Mouse (Mus musculus): ENCODE measurements around the gene Nfib. TPM values are rescaled to one million over a fixed set of nuclear protein-coding genes. Genes with fewer than 3 reads are reported as not detected.

The Nfib gene
- polyA plus RNA-seq, 1 experiment from 2014 or later, result 263 TPM

GRCm38 (mm10) chr4:82541894-82542510, 163.5 kb downstream of the Nfib start:
- Histone ChIP-seq H3K27me3 (replicated peaks; ENCODE audit: control insufficient read depth, insufficient read depth, low read length) (no peaks in the 10 kb centered on the region), H3K4me1 (replicated peaks; ENCODE audit: control insufficient read depth, insufficient read depth, low read length) (peaks cover 53% of the 10 kb centered on the region), H3K9ac (replicated peaks; ENCODE audit: low read depth, low read length) (peak overlapping the region; percentile 35; the same call in 1 of the 2 replicates), H3K36me3 (ENCODE audit: control insufficient read depth, insufficient read depth) (no peaks in the 10 kb centered on the region), H3K4me3 (replicated peaks; ENCODE audit: low read length) (no peak overlapping the region), H3K9me3 (ENCODE audit: control insufficient read depth, low read length) (no peaks in the 10 kb centered on the region), H3K27ac (ENCODE audit: low read length) (peak overlapping the region; percentile 84), H3K4me2 (ENCODE audit: low read length) (peak overlapping the region; percentile 34)
- 24% methylated on average over 7 of the region's 7 CpGs for WGBS
- peak; percentile 75 for ATAC-seq

DNA sequence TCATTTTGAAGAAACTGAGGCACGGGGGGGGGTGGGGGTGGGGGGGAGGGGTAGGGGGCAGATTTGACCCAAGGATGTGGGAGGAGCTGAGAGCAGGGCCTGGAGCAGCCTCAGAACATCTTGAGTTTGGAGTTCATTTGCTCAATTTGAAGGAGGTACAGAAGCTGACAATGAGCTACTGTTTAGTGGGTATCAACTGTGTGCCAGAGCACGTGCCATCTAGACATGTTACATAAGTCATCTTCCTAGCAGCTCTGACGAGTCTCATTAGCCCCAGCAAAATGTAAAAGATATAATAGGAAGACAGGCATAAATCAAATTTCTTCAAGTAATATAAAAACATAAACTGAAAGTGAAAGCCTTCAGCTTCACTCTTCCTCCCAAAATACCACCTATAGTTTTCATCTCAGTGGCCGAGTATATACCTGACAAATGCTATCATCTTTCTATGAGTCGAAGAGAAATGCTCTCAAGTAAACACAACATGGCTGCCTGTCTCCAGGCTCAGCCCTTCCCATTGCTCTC, 165.0 kb downstream of the Nfib start:
- no peak for ATAC-seq
- H3K36me3 ChIP-seq (ENCODE audit: control insufficient read depth, insufficient read depth), result no peaks in the 10 kb centered on the region
- H3K4me1 ChIP-seq (replicated peaks; ENCODE audit: control insufficient read depth, insufficient read depth, low read length), result peaks cover 68% of the 10 kb centered on the region
- peak overlapping the region; percentile 88 for H3K27ac ChIP-seq (ENCODE audit: low read length)
- no peaks in the 10 kb centered on the region for H3K9me3 ChIP-seq (ENCODE audit: control insufficient read depth, low read length)
- no peak overlapping the region for H3K9ac ChIP-seq (replicated peaks; ENCODE audit: low read depth, low read length)
- H3K4me3 ChIP-seq (replicated peaks; ENCODE audit: low read length), result peak overlapping the region; percentile 29; the same call in 1 of the 2 replicates
- WGBS, result 48% methylated on average over 5 of the region's 5 CpGs
- H3K27me3 ChIP-seq (replicated peaks; ENCODE audit: control insufficient read depth, insufficient read depth, low read length), result 0 out of 2 replicates have a peak, but pooled peaks cover 2% of the 10 kb centered on the region
- H3K4me2 ChIP-seq (ENCODE audit: low read length), result peak overlapping the region; percentile 83

DNA sequence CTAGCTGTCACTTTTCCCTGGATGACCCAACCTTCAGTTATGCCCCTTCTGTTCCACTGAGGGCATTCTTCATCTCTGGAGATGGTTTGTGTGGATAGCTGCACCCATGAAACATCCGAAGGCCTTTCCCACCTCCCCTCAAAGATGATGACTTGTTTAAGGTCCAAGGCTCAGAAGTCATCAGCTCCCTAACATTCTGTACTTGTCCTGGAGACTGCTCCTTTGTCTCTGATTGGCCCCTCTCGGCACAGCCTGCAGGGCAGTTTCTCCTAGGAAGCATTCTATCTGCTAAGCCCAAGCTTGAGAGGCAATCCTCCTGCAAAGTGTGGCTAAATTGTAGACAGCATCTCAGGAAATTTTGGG, 165.5 kb downstream of the Nfib start:
- Histone ChIP-seq H3K4me1 (replicated peaks; ENCODE audit: control insufficient read depth, insufficient read depth, low read length) (peaks cover 68% of the 10 kb centered on the region), H3K9me3 (ENCODE audit: control insufficient read depth, low read length) (no peaks in the 10 kb centered on the region), H3K4me3 (replicated peaks; ENCODE audit: low read length) (peak overlapping the region; percentile 29), H3K27me3 (replicated peaks; ENCODE audit: control insufficient read depth, insufficient read depth, low read length) (0 out of 2 replicates have a peak, but pooled peaks cover 2% of the 10 kb centered on the region), H3K27ac (ENCODE audit: low read length) (peak overlapping the region; percentile 88), H3K9ac (replicated peaks; ENCODE audit: low read depth, low read length) (peak overlapping the region; percentile 78), H3K36me3 (ENCODE audit: control insufficient read depth, insufficient read depth) (no peaks in the 10 kb centered on the region), H3K4me2 (ENCODE audit: low read length) (peak overlapping the region; percentile 83)
- 38% methylated on average over 2 of the region's 2 CpGs for WGBS
- no peak for ATAC-seq

- Histone ChIP-seq H3K4me3 (replicated peaks; ENCODE audit: low read length) (peak overlapping the region; percentile 29), H3K36me3 (ENCODE audit: control insufficient read depth, insufficient read depth) (no peaks in the 10 kb centered on the region), H3K4me1 (replicated peaks; ENCODE audit: control insufficient read depth, insufficient read depth, low read length) (peaks cover 69% of the 10 kb centered on the region), H3K27me3 (replicated peaks; ENCODE audit: control insufficient read depth, insufficient read depth, low read length) (0 out of 2 replicates have a peak, but pooled peaks cover 2% of the 10 kb centered on the region), H3K4me2 (ENCODE audit: low read length) (peak overlapping the region; percentile 83), H3K9me3 (ENCODE audit: control insufficient read depth, low read length) (no peaks in the 10 kb centered on the region), H3K9ac (replicated peaks; ENCODE audit: low read depth, low read length) (peak overlapping the region; percentile 78), H3K27ac (ENCODE audit: low read length) (peak overlapping the region; percentile 88)
- no peak; the same call in 1 of the 2 replicates for ATAC-seq
- WGBS, result 27% methylated on average over 8 of the region's 8 CpGs
These were observed 166.0 kb downstream of the Nfib start for GRCm38 (mm10) chr4:82539406-82540047.

- H3K27me3 ChIP-seq (replicated peaks; ENCODE audit: control insufficient read depth, insufficient read depth, low read length), result 0 out of 2 replicates have a peak, but pooled peaks cover 2% of the 10 kb centered on the region
- WGBS, result 11% methylated on average over 9 of the region's 9 CpGs
- no peak for ATAC-seq
- no peaks in the 10 kb centered on the region for H3K36me3 ChIP-seq (ENCODE audit: control insufficient read depth, insufficient read depth)
- H3K4me2 ChIP-seq (ENCODE audit: low read length), result peak overlapping the region; percentile 83
- H3K9ac ChIP-seq (replicated peaks; ENCODE audit: low read depth, low read length), result peak overlapping the region; percentile 78
- H3K27ac ChIP-seq (ENCODE audit: low read length), result peak overlapping the region; percentile 88
- peak overlapping the region; percentile 44 for H3K4me3 ChIP-seq (replicated peaks; ENCODE audit: low read length)
- no peaks in the 10 kb centered on the region for H3K9me3 ChIP-seq (ENCODE audit: control insufficient read depth, low read length)
- peaks cover 70% of the 10 kb centered on the region for H3K4me1 ChIP-seq (replicated peaks; ENCODE audit: control insufficient read depth, insufficient read depth, low read length)
These were observed 166.7 kb downstream of the Nfib start for GRCm38 (mm10) chr4:82538815-82539214.

- peak overlapping the region; percentile 88 for H3K27ac ChIP-seq (ENCODE audit: low read length)
- peak overlapping the region; percentile 83 for H3K4me2 ChIP-seq (ENCODE audit: low read length)
- peak overlapping the region; percentile 78 for H3K9ac ChIP-seq (replicated peaks; ENCODE audit: low read depth, low read length)
- 2% methylated on average over 30 of the region's 30 CpGs for WGBS
- H3K36me3 ChIP-seq (ENCODE audit: control insufficient read depth, insufficient read depth), result no peaks in the 10 kb centered on the region
- H3K27me3 ChIP-seq (replicated peaks; ENCODE audit: control insufficient read depth, insufficient read depth, low read length), result 0 out of 2 replicates have a peak, but pooled peaks cover 2% of the 10 kb centered on the region
- no peaks in the 10 kb centered on the region for H3K9me3 ChIP-seq (ENCODE audit: control insufficient read depth, low read length)
- ATAC-seq, result no peak
- peak overlapping the region; percentile 44 for H3K4me3 ChIP-seq (replicated peaks; ENCODE audit: low read length)
- H3K4me1 ChIP-seq (replicated peaks; ENCODE audit: control insufficient read depth, insufficient read depth, low read length), result peaks cover 67% of the 10 kb centered on the region
These were observed 167.3 kb downstream of the Nfib start for GRCm38 (mm10) chr4:82538069-82538811.

DNA sequence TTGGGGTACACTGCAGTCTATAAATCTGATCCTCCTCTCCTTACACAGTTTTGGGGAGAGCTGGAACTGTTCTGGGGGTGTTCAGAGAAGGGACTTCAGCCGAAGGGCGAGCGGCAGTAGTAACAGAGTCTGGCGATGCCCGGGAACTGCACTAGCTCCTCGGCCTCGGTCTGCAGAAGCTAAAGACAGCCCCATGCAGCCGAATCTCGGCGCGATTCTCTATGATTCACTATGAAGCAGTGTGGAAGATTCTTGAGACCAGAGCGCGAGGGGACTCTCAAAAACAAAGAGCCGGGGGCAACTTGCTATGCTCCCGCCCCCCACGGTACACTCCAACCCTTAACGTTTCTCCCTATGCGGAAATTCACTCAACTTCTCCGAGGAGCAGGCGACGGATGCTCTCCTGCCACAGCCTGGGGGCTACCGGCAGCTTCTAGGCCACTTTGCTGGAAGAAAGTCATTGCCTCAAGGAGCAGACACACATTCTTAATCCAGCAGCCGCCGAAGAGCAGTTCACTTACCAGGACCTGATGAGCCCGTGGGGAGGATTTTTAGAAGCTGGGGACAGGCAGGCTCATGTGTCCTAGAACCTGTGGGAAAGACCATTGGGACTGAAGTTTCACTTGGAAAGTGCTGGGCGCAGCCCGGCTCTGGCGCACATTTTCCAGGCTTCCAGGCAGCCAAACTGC, 168.1 kb downstream of the Nfib start:
- ATAC-seq, result no peak
- peak overlapping the region; percentile 83 for H3K4me2 ChIP-seq (ENCODE audit: low read length)
- 0 out of 2 replicates have a peak, but pooled peaks cover 2% of the 10 kb centered on the region for H3K27me3 ChIP-seq (replicated peaks; ENCODE audit: control insufficient read depth, insufficient read depth, low read length)
- H3K9ac ChIP-seq (replicated peaks; ENCODE audit: low read depth, low read length), result peak overlapping the region; percentile 78
- no peaks in the 10 kb centered on the region for H3K36me3 ChIP-seq (ENCODE audit: control insufficient read depth, insufficient read depth)
- peaks cover 66% of the 10 kb centered on the region for H3K4me1 ChIP-seq (replicated peaks; ENCODE audit: control insufficient read depth, insufficient read depth, low read length)
- H3K4me3 ChIP-seq (replicated peaks; ENCODE audit: low read length), result peak overlapping the region; percentile 44
- no peaks in the 10 kb centered on the region for H3K9me3 ChIP-seq (ENCODE audit: control insufficient read depth, low read length)
- WGBS, result 1% methylated on average over 28 of the region's 28 CpGs
- H3K27ac ChIP-seq (ENCODE audit: low read length), result peak overlapping the region; percentile 88

GRCm38 (mm10) chr4:82536435-82537278, 168.9 kb downstream of the Nfib start:
- Histone ChIP-seq H3K4me2 (ENCODE audit: low read length) (peak overlapping the region; percentile 83), H3K27ac (ENCODE audit: low read length) (peak overlapping the region; percentile 88), H3K9me3 (ENCODE audit: control insufficient read depth, low read length) (no peaks in the 10 kb centered on the region), H3K27me3 (replicated peaks; ENCODE audit: control insufficient read depth, insufficient read depth, low read length) (0 out of 2 replicates have a peak, but pooled peaks cover 2% of the 10 kb centered on the region), H3K4me1 (replicated peaks; ENCODE audit: control insufficient read depth, insufficient read depth, low read length) (peaks cover 68% of the 10 kb centered on the region), H3K36me3 (ENCODE audit: control insufficient read depth, insufficient read depth) (no peaks in the 10 kb centered on the region), H3K9ac (replicated peaks; ENCODE audit: low read depth, low read length) (peak overlapping the region; percentile 78), H3K4me3 (replicated peaks; ENCODE audit: low read length) (peak overlapping the region; percentile 44)
- no peak for ATAC-seq
- WGBS, result 13% methylated on average over 36 of the region's 36 CpGs

All from forebrain, embryonic 16.5 days (tissue).